Mouse (Mus musculus) T-cell, adult 2 months (primary cell): ENCODE data around the gene Ube2a.

ENCODE experiments used
- DNase-seq: peaks from one replicate; pipeline ENCODE4 v3.0.0; 2022; ENCODE audit warnings: low spot score

Ube2a gene

GRCm38 (mm10) chrX:36873765-36874164 is at the start of gene Ube2a, which contains the start of gene C330007P06Rik:
Ube2a (plus strand) TSS chrX:36873900.
C330007P06Rik (minus strand) TSS chrX:36874111.
- DNase-seq, result no peak

GRCm38 (mm10) chrX:36823932-36824711 is 49.6 kb upstream of the Ube2a start:
- no peak for DNase-seq

- DNase-seq, result no peak
Measured at GRCm38 (mm10) chrX:36825032-36825431, 48.7 kb upstream of the Ube2a start.

- no peak for DNase-seq
Measured at GRCm38 (mm10) chrX:36826873-36827272, 46.8 kb upstream of the Ube2a start.

GRCm38 (mm10) chrX:36830271-36830670 is 43.4 kb upstream of the Ube2a start:
- DNase-seq, result no peak

GRCm38 (mm10) chrX:36831632-36832031 is 42.1 kb upstream of the Ube2a start:
- DNase-seq, result no peak

- peak; percentile 62 for DNase-seq
Measured at GRCm38 (mm10) chrX:36833397-36834084, 40.2 kb upstream of the Ube2a start.

- DNase-seq, result no peak
Measured at GRCm38 (mm10) chrX:36837069-36837676, 36.5 kb upstream of the Ube2a start.

GRCm38 (mm10) chrX:36839391-36839790 is 34.3 kb upstream of the Ube2a start:
- DNase-seq, result no peak

GRCm38 (mm10) chrX:36841698-36842097 is 32.0 kb upstream of the Ube2a start:
- no peak for DNase-seq

- DNase-seq, result no peak
Measured at GRCm38 (mm10) chrX:36843346-36843990, 30.2 kb upstream of the Ube2a start.

GRCm38 (mm10) chrX:36847152-36847551 is 26.5 kb upstream of the Ube2a start:
- DNase-seq, result no peak

GRCm38 (mm10) chrX:36852631-36853030 is 21.1 kb upstream of the Ube2a start:
- DNase-seq, result no peak

- DNase-seq, result peak; percentile 84
Measured at GRCm38 (mm10) chrX:36863766-36864608, 9.7 kb upstream of the Ube2a start.

- DNase-seq, result no peak
Measured at GRCm38 (mm10) chrX:36864609-36865328, 8.9 kb upstream of the Ube2a start.

GRCm38 (mm10) chrX:36870372-36870771 is 3.3 kb upstream of the Ube2a start:
- no peak for DNase-seq

- peak; percentile 83 for DNase-seq
Measured at GRCm38 (mm10) chrX:36874178-36874696, 537 bp downstream of the Ube2a start.

- DNase-seq, result no peak
Measured at GRCm38 (mm10) chrX:36874704-36875128, 1.0 kb downstream of the Ube2a start.

GRCm38 (mm10) chrX:36884719-36885118 is 11.0 kb downstream of the Ube2a start:
- no peak for DNase-seq

GRCm38 (mm10) chrX:36898931-36899330 is 25.2 kb downstream of the Ube2a start:
- peak; percentile 22 for DNase-seq
